ENCODE assay signal across 8 mouse cellular contexts in genomic region chr19:8818301-8818798, GRCm38 (mm10). TPM values are rescaled to one million over a fixed set of nuclear protein-coding genes. Genes with fewer than 3 reads are reported as not detected.
DNase-seq lines count a peak whose midpoint lies in the region; ATAC-seq and TF ChIP-seq lines count a peak whose summit lies in the region.

No protein-coding gene starts in this region.

- H3K4me3 ChIP-seq in testis, adult 2 months (ENCODE audit: control insufficient read depth, low read depth, low read length), result peak overlapping the region; percentile 90
- H3K4me3 ChIP-seq in limb, embryonic 13.5 days, result peak overlapping the region; percentile 100
- H3K4me3 ChIP-seq in stomach, embryonic 16.5 days (replicated peaks; ENCODE audit: low read length), result peak overlapping the region; percentile 100

- H3K27me3 ChIP-seq in testis, adult 2 months (ENCODE audit: control insufficient read depth, insufficient read depth, low read length), result no peaks in the 10 kb centered on the region
- H3K27me3 ChIP-seq in limb, embryonic 13.5 days, result no peaks in the 10 kb centered on the region
- H3K27me3 ChIP-seq in stomach, embryonic 16.5 days (ENCODE audit: control insufficient read depth, insufficient read depth, low read length), result no peaks in the 10 kb centered on the region

- H3K9me3 ChIP-seq in limb, embryonic 13.5 days, result no peaks in the 10 kb centered on the region
- no peaks in the 10 kb centered on the region for H3K9me3 ChIP-seq in stomach, embryonic 16.5 days (replicated peaks; ENCODE audit: control insufficient read depth, low read length)

- TF ChIP-seq CTCF in testis, adult 2 months (IDR thresholded peaks at IDR 0.05; ENCODE audit: control insufficient read depth, insufficient read depth, insufficient replicate concordance, low read depth, low read length), result no peak

- 25% methylated on average over 14 of the region's 14 CpGs for WGBS in limb, embryonic 13.5 days
- WGBS in stomach, embryonic 16.5 days, result 15% methylated on average over 14 of the region's 14 CpGs

- peak; percentile 49 for DNase-seq in cerebellum, adult 9-11 months
- DNase-seq in cerebellum, adult 11 months, result no peak
- DNase-seq in testis, postnatal 14 days (ENCODE audit: low spot score), result no peak
- DNase-seq in ovary, adult 18-20 months (ENCODE audit: low spot score), result no peak
- DNase-seq in adrenal gland, postnatal 25 days, result no peak

- H3K4me1 ChIP-seq in testis, adult 2 months (ENCODE audit: control insufficient read depth, insufficient read depth, low read length), result peaks cover 7% of the 10 kb centered on the region
- peaks cover 48% of the 10 kb centered on the region for H3K4me1 ChIP-seq in limb, embryonic 13.5 days
- peaks cover 27% of the 10 kb centered on the region for H3K4me1 ChIP-seq in stomach, embryonic 16.5 days (ENCODE audit: control insufficient read depth, insufficient read depth, low read length)

- peak overlapping the region; percentile 96 for H3K27ac ChIP-seq in testis, adult 2 months (ENCODE audit: control insufficient read depth, insufficient read depth, low read depth, low read length)
- H3K27ac ChIP-seq in limb, embryonic 13.5 days, result peak overlapping the region; percentile 99
- peak overlapping the region; percentile 99 for H3K27ac ChIP-seq in stomach, embryonic 16.5 days (ENCODE audit: low read length)

- H3K36me3 ChIP-seq in testis, adult 2 months (ENCODE audit: control insufficient read depth, insufficient read depth, low read length), result peaks cover 4% of the 10 kb centered on the region
- H3K36me3 ChIP-seq in limb, embryonic 13.5 days, result peaks cover 40% of the 10 kb centered on the region
- peaks cover 4% of the 10 kb centered on the region; the same call in 1 of the 2 replicates for H3K36me3 ChIP-seq in stomach, embryonic 16.5 days (ENCODE audit: control insufficient read depth, insufficient read depth, low read length)

- no peak for ATAC-seq in limb, embryonic 13.5 days (ENCODE audit: low FRiP score, low read depth)
- ATAC-seq in stomach, embryonic 16.5 days (ENCODE audit: insufficient read depth, low FRiP score), result no peak

- no peak for TF ChIP-seq POLR2A in testis, adult 2 months (IDR thresholded peaks at IDR 0.05; ENCODE audit: control insufficient read depth, low read depth, low read length)

- peak overlapping the region; percentile 86 for H3K9ac ChIP-seq in limb, embryonic 13.5 days
- peak overlapping the region; percentile 84 for H3K9ac ChIP-seq in stomach, embryonic 16.5 days (ENCODE audit: low read length)

- peak overlapping the region; percentile 85 for H3K4me2 ChIP-seq in limb, embryonic 13.5 days (replicated peaks)
- H3K4me2 ChIP-seq in stomach, embryonic 16.5 days (ENCODE audit: low read depth, low read length), result peak overlapping the region; percentile 85

RNA-seq across cellular contexts. Expression of gene Ttc9c, which starts 0.8 kb away (rescaled TPM):
- 6.8 and 7.9 TPM in 2 replicates for polyA plus RNA-seq in testis, adult 2 months (2012; rRNA removed)
- polyA plus RNA-seq in limb, embryonic 13.5 days (2015; fragmentation: Nextera tagmentation; extraction: Ambion mirVana), result 67.1 and 73.4 TPM in 2 replicates
- 45.3 and 46.3 TPM in 2 replicates for polyA plus RNA-seq in stomach, embryonic 16.5 days (2015; fragmentation: Nextera tagmentation; extraction: Ambion mirVana)
- 32.7 and 41.1 TPM in 2 replicates for total RNA-seq in adrenal gland, postnatal 25 days (2021)

RNA-seq across cellular contexts. Expression of gene Hnrnpul2, which starts 1.5 kb away (rescaled TPM):
- 12.9 and 14.9 TPM in 2 replicates for polyA plus RNA-seq in testis, adult 2 months (2012; rRNA removed)
- 5.9 and 6.3 TPM in 2 replicates for polyA plus RNA-seq in limb, embryonic 13.5 days (2015; fragmentation: Nextera tagmentation; extraction: Ambion mirVana)
- 4.5 and 4.7 TPM in 2 replicates for polyA plus RNA-seq in stomach, embryonic 16.5 days (2015; fragmentation: Nextera tagmentation; extraction: Ambion mirVana)
- 72.0 and 83.0 TPM in 2 replicates for total RNA-seq in adrenal gland, postnatal 25 days (2021)

RNA-seq across cellular contexts. Expression of gene AC129217.1, which starts 11.2 kb away (rescaled TPM):
- 0.64 and 1.9 TPM in 2 replicates for polyA plus RNA-seq in testis, adult 2 months (2012; rRNA removed)
- polyA plus RNA-seq in limb, embryonic 13.5 days (2015; fragmentation: Nextera tagmentation; extraction: Ambion mirVana), result not detected in 2 replicates
- not detected in 2 replicates for polyA plus RNA-seq in stomach, embryonic 16.5 days (2015; fragmentation: Nextera tagmentation; extraction: Ambion mirVana)
- total RNA-seq in adrenal gland, postnatal 25 days (2021), result 23.5 TPM in 1 of 2 replicates, not detected in the other

RNA-seq across cellular contexts. Expression of gene Zbtb3, which starts 16.0 kb away (rescaled TPM):
- 40.5 and 44.2 TPM in 2 replicates for polyA plus RNA-seq in testis, adult 2 months (2012; rRNA removed)
- polyA plus RNA-seq in limb, embryonic 13.5 days (2015; fragmentation: Nextera tagmentation; extraction: Ambion mirVana), result 6.0 and 6.7 TPM in 2 replicates
- 4.4 and 4.5 TPM in 2 replicates for polyA plus RNA-seq in stomach, embryonic 16.5 days (2015; fragmentation: Nextera tagmentation; extraction: Ambion mirVana)
- total RNA-seq in adrenal gland, postnatal 25 days (2021), result 2.4 and 3.9 TPM in 2 replicates

RNA-seq across cellular contexts. Expression of gene Bscl2, which starts 18.9 kb away (rescaled TPM):
- polyA plus RNA-seq in testis, adult 2 months (2012; rRNA removed), result 743 and 750 TPM in 2 replicates
- 45.2 and 49.3 TPM in 2 replicates for polyA plus RNA-seq in limb, embryonic 13.5 days (2015; fragmentation: Nextera tagmentation; extraction: Ambion mirVana)
- polyA plus RNA-seq in stomach, embryonic 16.5 days (2015; fragmentation: Nextera tagmentation; extraction: Ambion mirVana), result 54.1 and 63.3 TPM in 2 replicates
- 139 and 169 TPM in 2 replicates for total RNA-seq in adrenal gland, postnatal 25 days (2021)
